Mouse (Mus musculus): ENCODE results near the gene Capn5. TPM values are rescaled to one million over a fixed set of nuclear protein-coding genes. Genes with fewer than 3 reads are reported as not detected.
"Not testable (repeated sequence)": the region's sequence is repeated elsewhere in the genome, so short reads cannot be mapped to it uniquely, and the experiment has no call there.

Gene Capn5
- polyA plus RNA-seq, 1 experiment from 2014 or later: 6.4 TPM

GRCm38 (mm10) chr7:98189745-98190144 lies 11.7 kb upstream of the Capn5 start:
- Histone ChIP-seq H3K4me3 (no peak overlapping the region), H3K4me1 (peaks cover 42% of the 10 kb centered on the region), H3K36me3 (no peaks in the 10 kb centered on the region), H3K27ac (replicated peaks) (no peak overlapping the region), H3K27me3 (ENCODE audit: low read depth, poor library complexity, severe bottlenecking) (peaks cover 64% of the 10 kb centered on the region), H3K9me3 (replicated peaks) (no peaks in the 10 kb centered on the region)
- WGBS: 53% methylated on average over 3 of the region's 3 CpGs
- no peak for DNase-seq (ENCODE audit: low spot score)

DNA sequence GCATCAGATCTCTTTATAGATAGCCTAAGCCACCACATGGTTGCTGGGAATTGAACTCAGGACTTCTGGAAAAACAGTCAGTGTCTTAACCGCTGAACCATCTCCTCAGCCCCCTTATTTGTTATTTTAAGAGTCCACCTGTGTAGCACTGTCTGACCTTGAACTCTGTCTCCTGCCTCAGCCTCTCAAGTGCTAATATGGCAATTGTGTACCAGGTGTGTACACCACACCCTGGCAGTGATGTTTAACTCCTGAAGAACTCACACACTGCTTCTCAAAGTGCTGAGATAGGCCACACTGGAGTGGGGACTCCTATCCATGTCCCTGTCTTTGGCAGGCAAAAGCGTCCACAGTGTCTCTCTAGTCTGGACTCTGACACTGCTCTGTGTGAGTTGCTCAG lies 10.6 kb upstream of the Capn5 start:
- Histone ChIP-seq H3K27me3 (ENCODE audit: low read depth, poor library complexity, severe bottlenecking) (peaks cover 53% of the 10 kb centered on the region), H3K36me3 (no peaks in the 10 kb centered on the region), H3K9me3 (replicated peaks) (no peaks in the 10 kb centered on the region), H3K27ac (replicated peaks) (no peak overlapping the region), H3K4me1 (peaks cover 33% of the 10 kb centered on the region), H3K4me3 (no peak overlapping the region)
- 78% methylated on average over 2 of the region's 2 CpGs for WGBS
- DNase-seq (ENCODE audit: low spot score): no peak

DNA sequence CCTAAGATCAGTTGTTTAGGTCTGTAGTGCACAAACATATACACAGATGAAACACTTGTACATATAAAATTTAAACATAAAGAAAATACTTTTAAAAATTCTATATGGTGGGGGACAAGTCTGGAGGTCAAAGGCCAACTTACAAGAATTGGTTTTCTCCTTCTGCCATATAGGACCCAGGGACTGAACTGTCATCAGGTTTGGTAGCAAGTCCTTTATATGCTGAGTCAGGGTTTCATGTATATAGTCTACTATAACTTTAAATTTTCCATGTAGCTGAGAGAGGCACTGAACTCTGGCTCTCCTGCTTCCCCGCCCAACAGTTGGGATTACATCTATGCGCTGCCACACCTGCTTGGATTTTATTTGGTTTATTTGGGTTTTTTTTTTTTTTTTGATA lies 10.2 kb upstream of the Capn5 start:
- H3K9me3 ChIP-seq (replicated peaks): no peaks in the 10 kb centered on the region
- no peaks in the 10 kb centered on the region for H3K36me3 ChIP-seq
- no peak overlapping the region for H3K27ac ChIP-seq (replicated peaks)
- no peak for DNase-seq (ENCODE audit: low spot score)
- H3K4me3 ChIP-seq: no peak overlapping the region
- peaks cover 29% of the 10 kb centered on the region for H3K4me1 ChIP-seq
- whole genome bisulfite sequencing: 95% methylated on average over 2 of the region's 2 CpGs
- peaks cover 49% of the 10 kb centered on the region for H3K27me3 ChIP-seq (ENCODE audit: low read depth, poor library complexity, severe bottlenecking)

GRCm38 (mm10) chr7:98187332-98187731 lies 9.3 kb upstream of the Capn5 start:
- Histone ChIP-seq H3K4me1 (peaks cover 25% of the 10 kb centered on the region), H3K27me3 (ENCODE audit: low read depth, poor library complexity, severe bottlenecking) (peaks cover 40% of the 10 kb centered on the region)
- not testable (repeated sequence) for H3K27ac ChIP-seq (replicated peaks); DNase-seq (ENCODE audit: low spot score); H3K4me3 ChIP-seq; H3K9me3 ChIP-seq (replicated peaks); H3K36me3 ChIP-seq
- 88% methylated on average over 3 of the region's 3 CpGs for WGBS

- no peak for DNase-seq (ENCODE audit: low spot score)
- H3K36me3 ChIP-seq: no peaks in the 10 kb centered on the region
- peaks cover 33% of the 10 kb centered on the region for H3K27me3 ChIP-seq (ENCODE audit: low read depth, poor library complexity, severe bottlenecking)
- H3K4me3 ChIP-seq: no peak overlapping the region
- H3K9me3 ChIP-seq (replicated peaks): no peaks in the 10 kb centered on the region
- peaks cover 25% of the 10 kb centered on the region for H3K4me1 ChIP-seq
- H3K27ac ChIP-seq (replicated peaks): no peak overlapping the region
- WGBS: 64% methylated on average over 8 of the region's 8 CpGs
These were observed 8.6 kb upstream of the Capn5 start for GRCm38 (mm10) chr7:98186637-98187036.

DNA sequence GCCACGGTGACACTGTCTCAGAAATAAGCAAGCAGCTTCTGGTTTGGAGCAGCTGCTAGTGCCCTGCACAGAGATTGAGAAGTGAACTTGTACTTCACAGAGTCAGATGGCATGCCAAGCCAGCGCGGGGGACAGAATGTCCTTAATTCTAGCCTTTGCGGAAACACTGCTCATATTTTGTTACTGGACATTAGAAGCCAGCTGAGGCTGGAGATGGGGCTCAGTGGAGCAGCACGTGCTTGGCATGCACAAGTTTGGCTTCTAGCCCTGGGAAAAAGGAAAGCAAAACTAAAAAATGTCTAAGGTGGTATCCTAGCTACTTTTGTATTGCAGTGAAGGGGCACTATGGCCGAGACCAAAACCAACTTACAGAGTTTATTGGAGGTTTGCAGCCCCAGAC lies 7.3 kb upstream of the Capn5 start:
- no peak overlapping the region for H3K27ac ChIP-seq (replicated peaks)

GRCm38 (mm10) chr7:98178560-98179231 lies 622 bp upstream of the Capn5 start:
- H3K9me3 ChIP-seq (replicated peaks): no peaks in the 10 kb centered on the region
- peaks cover 37% of the 10 kb centered on the region for H3K27me3 ChIP-seq (ENCODE audit: low read depth, poor library complexity, severe bottlenecking)
- H3K4me1 ChIP-seq: peaks cover 20% of the 10 kb centered on the region
- 92% methylated on average over 5 of the region's 5 CpGs for WGBS
- DNase-seq (ENCODE audit: low spot score): no peak
- H3K36me3 ChIP-seq: no peaks in the 10 kb centered on the region
- peak overlapping the region; percentile 83 for H3K27ac ChIP-seq (replicated peaks)
- peak overlapping the region; percentile 84 for H3K4me3 ChIP-seq

More for the DNA sequence above, 7.3 kb upstream of the Capn5 start:
- H3K27me3 ChIP-seq (ENCODE audit: low read depth, poor library complexity, severe bottlenecking): peaks cover 25% of the 10 kb centered on the region
- peaks cover 25% of the 10 kb centered on the region for H3K4me1 ChIP-seq
- H3K4me3 ChIP-seq: no peak overlapping the region
- WGBS: 86% methylated on average over 6 of the region's 6 CpGs
- no peaks in the 10 kb centered on the region for H3K36me3 ChIP-seq
- no peaks in the 10 kb centered on the region for H3K9me3 ChIP-seq (replicated peaks)
- DNase-seq (ENCODE audit: low spot score): no peak

GRCm38 (mm10) chr7:98177566-98177928 lies 527 bp downstream of the Capn5 start:
- H3K9me3 ChIP-seq (replicated peaks): no peaks in the 10 kb centered on the region
- no peaks in the 10 kb centered on the region for H3K36me3 ChIP-seq
- peaks cover 37% of the 10 kb centered on the region for H3K27me3 ChIP-seq (ENCODE audit: low read depth, poor library complexity, severe bottlenecking)
- no peak for DNase-seq (ENCODE audit: low spot score)
- peaks cover 20% of the 10 kb centered on the region for H3K4me1 ChIP-seq
- WGBS: 7% methylated on average over 9 of the region's 9 CpGs
- H3K4me3 ChIP-seq: peak overlapping the region; percentile 84
- peak overlapping the region; percentile 83 for H3K27ac ChIP-seq (replicated peaks)

- Histone ChIP-seq H3K4me3 (peak overlapping the region; percentile 84), H3K4me1 (peaks cover 20% of the 10 kb centered on the region), H3K27ac (replicated peaks) (peak overlapping the region; percentile 52; the same call in 1 of the 2 replicates), H3K9me3 (replicated peaks) (no peaks in the 10 kb centered on the region), H3K36me3 (no peaks in the 10 kb centered on the region), H3K27me3 (ENCODE audit: low read depth, poor library complexity, severe bottlenecking) (peaks cover 37% of the 10 kb centered on the region)
- 53% methylated on average over 2 of the region's 2 CpGs for WGBS
- DNase-seq (ENCODE audit: low spot score): no peak
These were observed 996 bp downstream of the Capn5 start for GRCm38 (mm10) chr7:98177071-98177485.

GRCm38 (mm10) chr7:98176322-98177070 lies 1.6 kb downstream of the Capn5 start:
- Histone ChIP-seq H3K36me3 (no peaks in the 10 kb centered on the region), H3K4me3 (peak overlapping the region; percentile 84; the same call in 1 of the 2 replicates), H3K4me1 (peaks cover 25% of the 10 kb centered on the region), H3K27me3 (ENCODE audit: low read depth, poor library complexity, severe bottlenecking) (peaks cover 37% of the 10 kb centered on the region), H3K9me3 (replicated peaks) (no peaks in the 10 kb centered on the region), H3K27ac (replicated peaks) (0 out of 2 replicates have a peak overlapping the region, but pooled peaks have one; percentile 52)
- DNase-seq (ENCODE audit: low spot score): no peak
- 69% methylated on average over 8 of the region's 8 CpGs for WGBS

- Histone ChIP-seq H3K27me3 (ENCODE audit: low read depth, poor library complexity, severe bottlenecking) (peaks cover 34% of the 10 kb centered on the region), H3K36me3 (no peaks in the 10 kb centered on the region), H3K4me1 (peaks cover 36% of the 10 kb centered on the region), H3K27ac (replicated peaks) (peak overlapping the region; percentile 50; the same call in 1 of the 2 replicates), H3K9me3 (replicated peaks) (no peaks in the 10 kb centered on the region), H3K4me3 (no peak overlapping the region)
- DNase-seq (ENCODE audit: low spot score): no peak
- 80% methylated on average over 4 of the region's 4 CpGs for WGBS
These were observed 3.0 kb downstream of the Capn5 start for GRCm38 (mm10) chr7:98174883-98175755.

GRCm38 (mm10) chr7:98173408-98173807 lies 4.7 kb downstream of the Capn5 start:
- peaks cover 17% of the 10 kb centered on the region for H3K27me3 ChIP-seq (ENCODE audit: low read depth, poor library complexity, severe bottlenecking)
- H3K27ac ChIP-seq (replicated peaks): no peak overlapping the region
- no peaks in the 10 kb centered on the region for H3K36me3 ChIP-seq
- H3K4me1 ChIP-seq: peaks cover 33% of the 10 kb centered on the region
- H3K9me3 ChIP-seq (replicated peaks): no peaks in the 10 kb centered on the region
- no peak overlapping the region for H3K4me3 ChIP-seq
- DNase-seq (ENCODE audit: low spot score): no peak
- 65% methylated on average over 4 of the region's 4 CpGs for WGBS

Measured in midbrain, embryonic 10.5 days (tissue).